Comparison of ENCODE assay signal across 19 mouse cellular contexts in genomic region chr3:119158670-119159069, GRCm38 (mm10).
"Had no signal": no experiment of that assay in that cellular context is flagged by ENCODE, and none has a peak within 500 bp of the region (broad histone marks: within the 10 kb centered on the region; RNA-seq: fewer than 3 reads in every experiment).

No protein-coding gene starts in this region.

- H3K4me2 ChIP-seq: kidney, embryonic 15.5 days; liver, embryonic 13.5 days; midbrain, embryonic 13.5 days; neural tube, embryonic 12.5 days; neural tube, embryonic 15.5 days had no signal

- ATAC-seq: midbrain, embryonic 13.5 days had no signal

- H3K27ac ChIP-seq: kidney, embryonic 15.5 days; left cerebral cortex, adult 2 months; liver, embryonic 13.5 days; macrophage; midbrain, embryonic 13.5 days; neural tube, embryonic 12.5 days; neural tube, embryonic 15.5 days; stomach, postnatal 0 days had no signal

- H3K27me3 ChIP-seq: kidney, embryonic 15.5 days; liver, embryonic 13.5 days; neural tube, embryonic 12.5 days; neural tube, embryonic 15.5 days had no signal

- DNase-seq: kidney, adult 8-10 months; kidney, postnatal 10 days; kidney, postnatal 4 days; liver, embryonic 13.5 days; lung, adult 2 months; lung, postnatal 14 days; right cerebral cortex, adult 18-20 months; right cerebral cortex, postnatal 14 days; right cerebral cortex, postnatal 4 days; thymus, adult 2 months; thymus, postnatal 14 days; thymus, postnatal 4 days had no signal

- H3K4me1 ChIP-seq: liver, embryonic 13.5 days had no signal

- H3K9me3 ChIP-seq: kidney, embryonic 15.5 days; liver, embryonic 13.5 days; midbrain, embryonic 13.5 days; neural tube, embryonic 12.5 days; neural tube, embryonic 15.5 days had no signal

- H3K4me3 ChIP-seq: kidney, embryonic 15.5 days; left cerebral cortex, adult 2 months; liver, embryonic 13.5 days; midbrain, embryonic 13.5 days; neural tube, embryonic 12.5 days; neural tube, embryonic 15.5 days had no signal

- H3K9ac ChIP-seq: kidney, embryonic 15.5 days; liver, embryonic 13.5 days; midbrain, embryonic 13.5 days; neural tube, embryonic 12.5 days; neural tube, embryonic 15.5 days had no signal

- H3K36me3 ChIP-seq: kidney, embryonic 15.5 days; liver, embryonic 13.5 days; midbrain, embryonic 13.5 days; neural tube, embryonic 12.5 days; neural tube, embryonic 15.5 days had no signal
